Mouse (Mus musculus): ENCODE data around the gene Ptprt. TPM values are rescaled to one million over a fixed set of nuclear protein-coding genes. Genes with fewer than 3 reads are reported as not detected.

Gene Ptprt
- polyA plus RNA-seq, 1 experiment from 2014 or later = 23.6 TPM

DNA sequence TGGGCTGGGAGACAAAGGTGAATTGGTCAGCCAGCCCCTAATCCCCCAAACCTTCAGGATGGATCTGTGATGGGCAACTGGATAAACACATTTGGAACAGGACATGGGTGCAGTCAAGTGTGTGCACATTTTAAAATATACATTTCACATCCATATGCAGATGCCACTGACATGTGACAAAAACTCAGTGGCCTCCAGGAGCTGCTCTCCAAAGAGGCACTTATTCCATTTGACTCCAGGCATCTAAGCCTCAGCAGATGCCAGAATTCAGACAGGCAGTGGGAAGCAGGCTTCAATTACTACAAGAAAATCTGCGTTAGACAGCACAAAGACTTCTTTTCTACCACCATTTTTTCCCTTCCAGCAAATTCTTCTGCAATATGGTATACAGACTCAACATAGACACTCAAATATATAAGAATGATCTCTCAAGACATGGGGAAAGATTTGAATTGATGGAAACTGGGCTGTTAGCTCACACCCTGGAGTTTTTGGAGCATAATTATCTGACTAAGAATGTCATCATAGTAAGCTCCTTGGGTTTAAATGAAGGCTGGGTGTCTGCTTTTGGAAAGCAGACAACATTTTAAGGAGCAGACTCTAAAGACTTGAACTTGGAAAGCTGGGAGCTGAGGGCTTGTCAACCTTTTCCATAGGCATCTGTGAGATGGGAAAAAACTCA is 580.1 kb downstream of the Ptprt start:
- no peaks in the 10 kb centered on the region for H3K9me3 ChIP-seq (ENCODE audit: control insufficient read depth, low read length)
- no peaks in the 10 kb centered on the region for H3K27me3 ChIP-seq (ENCODE audit: control insufficient read depth, insufficient read depth, low read length)
- H3K4me3 ChIP-seq (ENCODE audit: low read depth, low read length) = no peak overlapping the region
- WGBS = 81% methylated on average over 1 of the region's 1 CpGs
- H3K4me1 ChIP-seq (ENCODE audit: control insufficient read depth, insufficient read depth, low read length) = no peaks in the 10 kb centered on the region
- no peak overlapping the region for H3K9ac ChIP-seq (replicated peaks; ENCODE audit: low read depth, low read length)
- H3K4me2 ChIP-seq (ENCODE audit: low read depth, low read length) = no peak overlapping the region
- H3K36me3 ChIP-seq (ENCODE audit: control insufficient read depth, insufficient read depth, low read length) = no peaks in the 10 kb centered on the region
- H3K27ac ChIP-seq (ENCODE audit: low read depth, low read length) = no peak overlapping the region
- ATAC-seq (ENCODE audit: low read depth) = no peak

DNA sequence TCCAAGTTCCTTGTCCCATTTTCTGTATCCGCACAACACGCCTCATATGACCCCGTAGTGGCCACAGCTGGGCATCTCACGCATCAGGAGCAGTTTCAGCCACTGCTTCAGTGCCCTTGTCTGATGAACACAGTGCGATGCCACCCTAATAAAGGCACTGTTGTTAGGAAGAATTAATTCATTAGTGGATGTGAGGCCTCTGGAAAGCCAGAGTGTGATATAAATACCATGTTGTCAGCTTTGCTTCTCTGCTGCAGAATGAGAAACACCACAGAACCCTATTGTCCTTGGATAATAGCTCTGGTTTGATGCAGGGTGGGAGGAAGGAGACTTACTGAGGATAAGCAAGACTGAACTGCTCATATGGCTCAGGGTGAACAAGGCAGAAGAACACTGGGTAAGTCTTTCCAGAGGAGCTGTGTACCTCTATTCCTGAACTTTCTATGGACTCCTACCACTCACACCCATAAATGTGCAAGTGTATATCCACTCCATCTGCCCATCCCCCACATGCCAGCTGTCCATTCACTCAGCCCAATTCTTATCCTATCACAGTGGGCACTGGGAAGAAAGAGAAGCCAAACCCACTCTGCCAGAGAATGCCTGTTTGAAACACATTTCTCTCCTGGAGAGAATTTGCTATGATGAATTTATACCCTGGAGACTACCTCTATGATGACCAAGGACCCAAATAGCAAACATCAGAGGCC is 582.2 kb downstream of the Ptprt start:
- H3K4me2 ChIP-seq (ENCODE audit: low read depth, low read length) = no peak overlapping the region
- no peak overlapping the region for H3K9ac ChIP-seq (replicated peaks; ENCODE audit: low read depth, low read length)
- ATAC-seq (ENCODE audit: low read depth) = no peak
- H3K27me3 ChIP-seq (ENCODE audit: control insufficient read depth, insufficient read depth, low read length) = no peaks in the 10 kb centered on the region
- no peaks in the 10 kb centered on the region for H3K36me3 ChIP-seq (ENCODE audit: control insufficient read depth, insufficient read depth, low read length)
- 84% methylated on average over 5 of the region's 5 CpGs for WGBS
- H3K9me3 ChIP-seq (ENCODE audit: control insufficient read depth, low read length) = no peaks in the 10 kb centered on the region
- H3K4me1 ChIP-seq (ENCODE audit: control insufficient read depth, insufficient read depth, low read length) = no peaks in the 10 kb centered on the region
- H3K4me3 ChIP-seq (ENCODE audit: low read depth, low read length) = no peak overlapping the region
- H3K27ac ChIP-seq (ENCODE audit: low read depth, low read length) = no peak overlapping the region

DNA sequence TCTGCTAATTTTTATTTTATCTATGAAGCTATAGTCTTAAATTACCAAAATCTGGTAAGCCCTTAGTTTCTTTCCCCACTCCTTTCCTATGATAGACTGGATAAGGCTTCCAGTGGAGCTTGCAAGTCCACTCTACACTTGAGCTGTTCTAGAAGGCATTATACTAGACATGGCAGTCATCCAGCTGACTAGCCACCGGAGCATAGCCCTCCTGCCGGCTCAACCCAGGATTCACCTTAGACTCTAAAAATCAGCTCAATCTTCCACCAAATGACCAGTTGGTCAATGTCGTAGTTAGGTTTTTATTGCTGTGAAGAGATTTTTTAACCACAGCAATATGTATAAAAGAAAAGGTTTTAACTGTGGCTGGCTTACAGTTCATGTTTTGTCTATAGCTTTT is 608.1 kb downstream of the Ptprt start:
- Histone ChIP-seq H3K36me3 (ENCODE audit: control insufficient read depth, insufficient read depth, low read length) (no peaks in the 10 kb centered on the region), H3K9ac (replicated peaks; ENCODE audit: low read depth, low read length) (no peak overlapping the region), H3K27me3 (ENCODE audit: control insufficient read depth, insufficient read depth, low read length) (no peaks in the 10 kb centered on the region), H3K4me1 (ENCODE audit: control insufficient read depth, insufficient read depth, low read length) (no peaks in the 10 kb centered on the region), H3K9me3 (ENCODE audit: control insufficient read depth, low read length) (no peaks in the 10 kb centered on the region), H3K4me3 (ENCODE audit: low read depth, low read length) (no peak overlapping the region), H3K4me2 (ENCODE audit: low read depth, low read length) (no peak overlapping the region), H3K27ac (ENCODE audit: low read depth, low read length) (no peak overlapping the region)
- WGBS = 91% methylated on average over 3 of the region's 3 CpGs
- ATAC-seq (ENCODE audit: low read depth) = no peak

DNA sequence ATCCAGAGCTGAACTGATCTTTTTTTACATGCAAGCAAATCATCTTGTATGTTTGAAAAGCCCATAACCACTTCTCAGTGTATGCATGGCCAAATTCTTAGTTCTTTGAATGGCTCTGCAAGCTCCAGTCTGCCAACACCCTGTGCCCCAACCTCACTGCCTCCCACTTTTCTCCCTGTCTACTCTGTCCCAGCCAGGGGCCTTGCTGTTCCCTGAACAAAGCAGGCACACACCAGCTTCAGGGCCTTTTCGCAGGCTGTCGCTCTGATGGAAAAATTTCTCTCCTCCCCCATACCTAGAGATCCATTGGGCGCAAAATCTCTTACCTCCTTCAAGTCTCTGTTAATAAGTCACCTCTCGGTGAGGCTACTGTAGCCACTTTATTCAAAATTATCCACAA is 610.7 kb downstream of the Ptprt start:
- no peaks in the 10 kb centered on the region for H3K36me3 ChIP-seq (ENCODE audit: control insufficient read depth, insufficient read depth, low read length)
- no peaks in the 10 kb centered on the region for H3K4me1 ChIP-seq (ENCODE audit: control insufficient read depth, insufficient read depth, low read length)
- no peaks in the 10 kb centered on the region for H3K27me3 ChIP-seq (ENCODE audit: control insufficient read depth, insufficient read depth, low read length)
- no peak overlapping the region for H3K4me3 ChIP-seq (ENCODE audit: low read depth, low read length)
- no peak overlapping the region for H3K4me2 ChIP-seq (ENCODE audit: low read depth, low read length)
- WGBS = 85% methylated on average over 4 of the region's 4 CpGs
- H3K27ac ChIP-seq (ENCODE audit: low read depth, low read length) = no peak overlapping the region
- no peak overlapping the region for H3K9ac ChIP-seq (replicated peaks; ENCODE audit: low read depth, low read length)
- H3K9me3 ChIP-seq (ENCODE audit: control insufficient read depth, low read length) = no peaks in the 10 kb centered on the region
- ATAC-seq (ENCODE audit: low read depth) = no peak

DNA sequence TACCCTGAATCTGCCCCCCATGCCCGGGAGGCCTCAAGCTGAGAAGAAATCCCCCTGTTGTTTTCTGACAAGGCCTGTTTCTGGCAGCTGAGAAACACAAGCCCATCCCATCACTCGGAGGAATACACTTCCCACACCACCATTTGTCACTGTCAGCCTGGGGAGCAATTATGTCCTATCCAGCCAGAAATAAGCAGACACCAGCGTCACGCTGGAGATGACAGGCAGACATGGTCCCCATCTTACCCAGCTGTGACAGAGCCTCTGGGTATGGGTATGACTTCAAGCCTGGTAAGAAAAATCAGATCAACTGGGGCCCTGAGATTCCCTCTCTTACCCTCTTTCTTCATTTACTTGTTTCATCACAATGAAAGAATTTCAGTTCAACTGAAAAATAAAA is 625.3 kb downstream of the Ptprt start:
- no peak overlapping the region for H3K4me3 ChIP-seq (ENCODE audit: low read depth, low read length)
- no peaks in the 10 kb centered on the region for H3K9me3 ChIP-seq (ENCODE audit: control insufficient read depth, low read length)
- no peak overlapping the region for H3K9ac ChIP-seq (replicated peaks; ENCODE audit: low read depth, low read length)
- H3K4me2 ChIP-seq (ENCODE audit: low read depth, low read length) = no peak overlapping the region
- no peaks in the 10 kb centered on the region for H3K4me1 ChIP-seq (ENCODE audit: control insufficient read depth, insufficient read depth, low read length)
- no peaks in the 10 kb centered on the region for H3K27me3 ChIP-seq (ENCODE audit: control insufficient read depth, insufficient read depth, low read length)
- 53% methylated on average over 4 of the region's 4 CpGs for WGBS
- H3K36me3 ChIP-seq (ENCODE audit: control insufficient read depth, insufficient read depth, low read length) = no peaks in the 10 kb centered on the region
- H3K27ac ChIP-seq (ENCODE audit: low read depth, low read length) = no peak overlapping the region
- no peak for ATAC-seq (ENCODE audit: low read depth)

DNA sequence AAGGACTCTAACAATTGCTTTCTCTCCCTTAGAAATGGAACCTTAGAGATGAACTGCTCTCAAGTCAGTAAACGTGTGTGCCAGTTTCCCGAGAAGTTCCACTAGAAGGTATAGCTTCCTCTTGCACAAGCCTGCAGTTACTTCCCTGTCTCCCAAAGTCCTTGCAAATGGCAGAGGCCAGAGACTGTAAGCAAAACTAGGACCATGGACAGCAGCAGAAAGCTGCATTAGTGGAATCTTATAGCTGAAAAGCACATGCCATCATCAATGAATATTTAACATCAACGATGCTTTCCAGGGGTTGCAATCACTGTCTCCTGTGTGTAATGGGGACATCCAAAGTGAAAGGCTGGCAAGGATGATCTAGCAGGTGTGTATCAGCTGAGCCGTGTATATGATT is 629.3 kb downstream of the Ptprt start:
- no peak overlapping the region for H3K4me2 ChIP-seq (ENCODE audit: low read depth, low read length)
- ATAC-seq (ENCODE audit: low read depth) = no peak
- no peaks in the 10 kb centered on the region for H3K27me3 ChIP-seq (ENCODE audit: control insufficient read depth, insufficient read depth, low read length)
- no peaks in the 10 kb centered on the region for H3K4me1 ChIP-seq (ENCODE audit: control insufficient read depth, insufficient read depth, low read length)
- H3K9me3 ChIP-seq (ENCODE audit: control insufficient read depth, low read length) = no peaks in the 10 kb centered on the region
- 73% methylated on average over 4 of the region's 4 CpGs for WGBS
- H3K4me3 ChIP-seq (ENCODE audit: low read depth, low read length) = no peak overlapping the region
- no peak overlapping the region for H3K9ac ChIP-seq (replicated peaks; ENCODE audit: low read depth, low read length)
- no peaks in the 10 kb centered on the region for H3K36me3 ChIP-seq (ENCODE audit: control insufficient read depth, insufficient read depth, low read length)
- no peak overlapping the region for H3K27ac ChIP-seq (ENCODE audit: low read depth, low read length)

DNA sequence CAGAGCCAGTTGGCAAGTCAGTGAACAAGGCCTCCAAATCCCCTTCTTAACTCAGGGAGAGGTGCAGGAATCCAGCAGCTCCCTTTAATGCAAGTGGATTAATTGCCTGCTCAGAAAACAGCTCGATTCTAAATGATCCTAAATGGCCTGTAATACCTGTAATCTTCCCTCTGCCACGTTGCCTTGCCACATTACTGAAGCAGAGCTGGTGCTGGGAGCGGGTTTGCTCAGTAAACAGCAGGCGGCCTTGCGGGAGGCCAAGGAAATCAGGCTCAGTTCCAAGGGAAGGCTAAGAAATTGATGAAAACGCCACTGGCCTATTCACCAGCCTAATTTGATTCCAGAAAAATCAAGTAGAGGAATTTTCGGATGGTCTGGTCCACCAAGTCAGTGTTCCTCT is 659.9 kb downstream of the Ptprt start:
- no peaks in the 10 kb centered on the region for H3K4me1 ChIP-seq (ENCODE audit: control insufficient read depth, insufficient read depth, low read length)
- no peak for ATAC-seq (ENCODE audit: low read depth)
- H3K9me3 ChIP-seq (ENCODE audit: control insufficient read depth, low read length) = no peaks in the 10 kb centered on the region
- H3K4me2 ChIP-seq (ENCODE audit: low read depth, low read length) = no peak overlapping the region
- WGBS = 49% methylated on average over 7 of the region's 7 CpGs
- H3K27me3 ChIP-seq (ENCODE audit: control insufficient read depth, insufficient read depth, low read length) = no peaks in the 10 kb centered on the region
- H3K27ac ChIP-seq (ENCODE audit: low read depth, low read length) = no peak overlapping the region
- no peak overlapping the region for H3K4me3 ChIP-seq (ENCODE audit: low read depth, low read length)
- H3K36me3 ChIP-seq (ENCODE audit: control insufficient read depth, insufficient read depth, low read length) = no peaks in the 10 kb centered on the region
- H3K9ac ChIP-seq (replicated peaks; ENCODE audit: low read depth, low read length) = no peak overlapping the region

DNA sequence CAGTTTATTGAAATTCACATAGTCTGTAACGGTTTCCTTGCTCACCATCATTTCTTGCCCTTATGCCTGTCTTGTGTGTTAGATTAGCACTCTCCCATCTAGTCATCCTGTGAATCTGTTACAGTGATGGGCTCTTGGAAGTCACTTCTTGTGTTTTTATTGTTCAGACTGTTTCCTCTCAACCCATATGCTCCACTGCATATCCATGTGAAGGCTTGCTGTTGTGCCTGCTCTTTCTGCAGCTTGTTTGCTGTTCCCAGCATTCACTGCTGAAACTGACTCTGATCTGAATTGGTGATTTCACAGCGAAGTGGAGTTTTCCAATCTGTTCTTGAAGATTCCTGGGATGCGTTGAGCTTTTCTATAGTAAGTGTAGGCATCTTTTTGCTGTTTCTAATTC is 678.6 kb downstream of the Ptprt start:
- no peaks in the 10 kb centered on the region for H3K36me3 ChIP-seq (ENCODE audit: control insufficient read depth, insufficient read depth, low read length)
- WGBS = 82% methylated on average over 3 of the region's 3 CpGs

More for the DNA sequence above, 678.6 kb downstream of the Ptprt start:
- H3K27me3 ChIP-seq (ENCODE audit: control insufficient read depth, insufficient read depth, low read length) = no peaks in the 10 kb centered on the region
- no peak overlapping the region for H3K9ac ChIP-seq (replicated peaks; ENCODE audit: low read depth, low read length)
- no peak for ATAC-seq (ENCODE audit: low read depth)
- H3K4me2 ChIP-seq (ENCODE audit: low read depth, low read length) = no peak overlapping the region
- no peak overlapping the region for H3K27ac ChIP-seq (ENCODE audit: low read depth, low read length)
- no peak overlapping the region for H3K4me3 ChIP-seq (ENCODE audit: low read depth, low read length)
- no peaks in the 10 kb centered on the region for H3K9me3 ChIP-seq (ENCODE audit: control insufficient read depth, low read length)
- no peaks in the 10 kb centered on the region for H3K4me1 ChIP-seq (ENCODE audit: control insufficient read depth, insufficient read depth, low read length)

All from neural tube, embryonic 14.5 days (tissue).